In the genomic region with DNA sequence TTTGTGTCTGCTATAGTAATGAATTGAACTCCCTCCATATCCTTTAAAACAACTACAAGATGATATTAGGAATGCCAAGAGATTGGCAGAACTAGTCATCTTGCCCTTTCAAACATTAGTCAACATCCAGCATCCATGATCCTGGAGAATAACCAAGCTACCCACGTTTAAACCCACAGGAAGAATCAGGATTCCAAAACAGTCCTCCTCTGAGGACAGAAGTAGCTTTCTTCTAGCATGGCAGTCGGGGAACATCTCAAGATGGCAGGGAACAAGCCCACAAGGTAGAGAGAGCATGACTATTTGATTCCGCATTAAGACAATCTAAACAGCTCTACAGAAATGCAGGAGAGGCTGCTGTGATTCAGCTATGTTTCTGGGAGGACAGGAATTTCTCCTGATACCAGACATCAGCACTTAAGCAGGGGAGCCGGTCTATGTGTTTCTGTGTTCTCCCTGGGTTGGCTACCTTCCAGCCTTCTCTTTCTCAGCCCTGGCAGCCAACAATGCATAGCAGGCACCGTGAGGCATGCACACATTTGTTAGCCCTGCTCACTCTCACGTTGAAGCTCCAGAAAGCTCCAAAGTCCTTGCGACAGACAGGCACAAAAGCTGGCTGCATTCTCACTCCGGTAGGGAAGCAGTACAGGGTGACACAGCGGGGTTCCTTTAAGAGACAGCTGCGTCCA, we compare ENCODE assay signal across 9 mouse cellular contexts.
DNase-seq lines count a peak whose midpoint lies in the region; ATAC-seq and TF ChIP-seq lines count a peak whose summit lies in the region.
"Had no signal": no experiment of that assay in that cellular context is flagged by ENCODE, and none has a peak within 500 bp of the region (broad histone marks: within the 10 kb centered on the region; RNA-seq: fewer than 3 reads in every experiment).

No protein-coding gene starts in this region.

- no peak for TF ChIP-seq CTCF in layer of hippocampus, adult 2 months (conservative IDR thresholded peaks at IDR 0.05)

- DNase-seq in midbrain, embryonic 11.5 days (ENCODE audit: low spot score, missing footprints): peak; percentile 62
- DNase-seq in midbrain, embryonic 10.5 days (ENCODE audit: low spot score): no peak
- peak in 1 of 2 experiments; percentile 32 for DNase-seq in layer of hippocampus, adult 2 months (ENCODE audit: low spot score in 2 of 2)
- DNase-seq in right cerebral cortex, postnatal 4 days: peak; percentile 23
- no peak for DNase-seq in thymus, postnatal 14 days
- no peak for DNase-seq in urinary bladder, postnatal 14 days (ENCODE audit: low spot score)

- H3K4me3 ChIP-seq in midbrain, embryonic 11.5 days (ENCODE audit: low read depth, low read length): no peak overlapping the region
- no peak overlapping the region for H3K4me3 ChIP-seq in midbrain, embryonic 10.5 days
- H3K4me3 ChIP-seq in forebrain, embryonic 15.5 days: no peak overlapping the region
- H3K4me3 ChIP-seq in layer of hippocampus, adult 2 months: no peak overlapping the region
- H3K4me3 ChIP-seq: megakaryocyte, embryonic 14.5 days had no signal

- H3K27me3 ChIP-seq in midbrain, embryonic 11.5 days (ENCODE audit: control insufficient read depth, insufficient read depth, low read length): no peaks in the 10 kb centered on the region
- H3K27me3 ChIP-seq in midbrain, embryonic 10.5 days (ENCODE audit: low read depth, poor library complexity, severe bottlenecking): no peaks in the 10 kb centered on the region
- H3K27me3 ChIP-seq in forebrain, embryonic 15.5 days: no peaks in the 10 kb centered on the region
- H3K27me3 ChIP-seq: megakaryocyte, embryonic 14.5 days had no signal

- no peak overlapping the region for H3K27ac ChIP-seq in midbrain, embryonic 11.5 days (ENCODE audit: low read depth, low read length)
- H3K27ac ChIP-seq in midbrain, embryonic 10.5 days (replicated peaks): no peak overlapping the region
- no peak overlapping the region for H3K27ac ChIP-seq in forebrain, embryonic 15.5 days (replicated peaks)
- H3K27ac ChIP-seq in layer of hippocampus, adult 2 months: peak overlapping the region; percentile 68

- H3K4me2 ChIP-seq in midbrain, embryonic 11.5 days: no peak overlapping the region
- H3K4me2 ChIP-seq in forebrain, embryonic 15.5 days (replicated peaks): no peak overlapping the region

- H3K4me1 ChIP-seq in midbrain, embryonic 11.5 days (ENCODE audit: control insufficient read depth, insufficient read depth, low read length): no peaks in the 10 kb centered on the region
- H3K4me1 ChIP-seq in midbrain, embryonic 10.5 days: no peaks in the 10 kb centered on the region
- peaks cover 9% of the 10 kb centered on the region; the same call in 1 of the 2 replicates for H3K4me1 ChIP-seq in forebrain, embryonic 15.5 days
- H3K4me1 ChIP-seq: megakaryocyte, embryonic 14.5 days had no signal

- no peaks in the 10 kb centered on the region for H3K9me3 ChIP-seq in midbrain, embryonic 11.5 days (ENCODE audit: control insufficient read depth, low read length)
- no peaks in the 10 kb centered on the region for H3K9me3 ChIP-seq in midbrain, embryonic 10.5 days (replicated peaks)
- H3K9me3 ChIP-seq in forebrain, embryonic 15.5 days: no peaks in the 10 kb centered on the region

- no peaks in the 10 kb centered on the region for H3K36me3 ChIP-seq in midbrain, embryonic 11.5 days (ENCODE audit: control insufficient read depth, insufficient read depth, low read length)
- H3K36me3 ChIP-seq in midbrain, embryonic 10.5 days: no peaks in the 10 kb centered on the region
- no peaks in the 10 kb centered on the region for H3K36me3 ChIP-seq in forebrain, embryonic 15.5 days

- 68% methylated on average over 10 of the region's 10 CpGs for WGBS in midbrain, embryonic 11.5 days
- WGBS in midbrain, embryonic 10.5 days: 70% methylated on average over 10 of the region's 10 CpGs
- 33% methylated on average over 10 of the region's 10 CpGs for WGBS in forebrain, embryonic 15.5 days

- no peak overlapping the region for H3K9ac ChIP-seq in midbrain, embryonic 11.5 days (ENCODE audit: low read length)
- H3K9ac ChIP-seq in forebrain, embryonic 15.5 days (replicated peaks): no peak overlapping the region

- 0 out of 2 replicates have a peak, but pooled peaks have one; percentile 16 for ATAC-seq in midbrain, embryonic 11.5 days (ENCODE audit: low FRiP score)
- ATAC-seq in forebrain, embryonic 15.5 days (replicated peaks): peak; percentile 88
- ATAC-seq in erythroblast, adult 5-6 weeks (replicated peaks; ENCODE audit: low FRiP score, poor library complexity, severe bottlenecking): no peak

Comparison
In these comparisons a context has a peak if more than half of its experiments do, and no peak if none do; other contexts are left out.
1. DNase-seq: peak in midbrain, embryonic 11.5 days (single experiment) and right cerebral cortex, postnatal 4 days (single experiment); none in midbrain, embryonic 10.5 days (single experiment), thymus, postnatal 14 days (single experiment) and urinary bladder, postnatal 14 days (single experiment).